Mouse (Mus musculus): ENCODE measurements at regions not wholly inside any gene's neighbourhood (a gene's known extent, or its start where the extent isn't known, plus 50 kb on each side); places are given as distances from the start of the nearest gene placed in this dataset.
A peak's percentile ranks its signal among the peaks of the same experiment; 100 is the strongest.
"Not testable (repeated sequence)": the region's sequence is repeated elsewhere in the genome, so short reads cannot be mapped to it uniquely, and the experiment has no call there.

GRCm38 (mm10) chr3:31508471-31508870 lies 198.3 kb upstream of the Slc7a14 start:
- intact Hi-C loops (cut with DNase I; ENCODE audit: low total_unique reads) = no loop called here
- DNase-seq = no peak

- no peak for DNase-seq
- intact Hi-C loops (cut with DNase I; ENCODE audit: low total_unique reads) = no loop called here
Measured at GRCm38 (mm10) chr3:31499201-31499968, 189.2 kb upstream of the Slc7a14 start.

- intact Hi-C loops (cut with DNase I; ENCODE audit: low total_unique reads) = no loop called here
- DNase-seq = no peak
Measured at GRCm38 (mm10) chr3:31495287-31495686, 185.1 kb upstream of the Slc7a14 start.

GRCm38 (mm10) chr3:31494706-31495105 lies 184.5 kb upstream of the Slc7a14 start:
- intact Hi-C loops (cut with DNase I; ENCODE audit: low total_unique reads) = no loop called here
- DNase-seq = no peak

GRCm38 (mm10) chr3:31491736-31492135 lies 181.6 kb upstream of the Slc7a14 start:
- intact Hi-C loops (cut with DNase I; ENCODE audit: low total_unique reads) = not testable (repeated sequence)

GRCm38 (mm10) chr3:31487596-31487995 lies 177.4 kb upstream of the Slc7a14 start:
- intact Hi-C loops (cut with DNase I; ENCODE audit: low total_unique reads) = no loop called here

More at GRCm38 (mm10) chr3:31491736-31492135, 181.6 kb upstream of the Slc7a14 start:
- not testable (repeated sequence) for DNase-seq

GRCm38 (mm10) chr3:31481964-31482363 lies 171.8 kb upstream of the Slc7a14 start:
- intact Hi-C loops (cut with DNase I; ENCODE audit: low total_unique reads) = no loop called here
- no peak for DNase-seq

More at GRCm38 (mm10) chr3:31487596-31487995, 177.4 kb upstream of the Slc7a14 start:
- DNase-seq = no peak

GRCm38 (mm10) chr3:31467882-31468281 lies 157.7 kb upstream of the Slc7a14 start:
- DNase-seq = no peak
- intact Hi-C loops (cut with DNase I; ENCODE audit: low total_unique reads) = no loop called here

- intact Hi-C loops (cut with DNase I; ENCODE audit: low total_unique reads) = no loop called here
- DNase-seq = no peak
Measured at GRCm38 (mm10) chr3:31464260-31464659, 154.1 kb upstream of the Slc7a14 start.

- DNase-seq = peak; percentile 14
- intact Hi-C loops (cut with DNase I; ENCODE audit: low total_unique reads) = loop anchor here (10.0 kb wide), 1 partner anchor 315 kb away; the partner anchor contains the start of gene Cldn11
Measured at GRCm38 (mm10) chr3:31459456-31459855, 149.3 kb upstream of the Slc7a14 start.

- intact Hi-C loops (cut with DNase I; ENCODE audit: low total_unique reads) = loop anchor here (10.0 kb wide), 1 partner anchor 313 kb away; the partner anchor contains the start of gene Cldn11
Measured at GRCm38 (mm10) chr3:31457938-31458337, 147.8 kb upstream of the Slc7a14 start.

GRCm38 (mm10) chr3:31455031-31455430 lies 144.9 kb upstream of the Slc7a14 start:
- intact Hi-C loops (cut with DNase I; ENCODE audit: low total_unique reads) = loop anchor here (10.0 kb wide), 1 partner anchor 310 kb away; the partner anchor contains the start of gene Cldn11
- DNase-seq = no peak

More at GRCm38 (mm10) chr3:31457938-31458337, 147.8 kb upstream of the Slc7a14 start:
- DNase-seq = no peak

GRCm38 (mm10) chr3:31444861-31445260 lies 134.7 kb upstream of the Slc7a14 start:
- DNase-seq = no peak
- intact Hi-C loops (cut with DNase I; ENCODE audit: low total_unique reads) = no loop called here

- intact Hi-C loops (cut with DNase I; ENCODE audit: low total_unique reads) = no loop called here
- DNase-seq = no peak
Measured at GRCm38 (mm10) chr3:31444311-31444710, 134.1 kb upstream of the Slc7a14 start.

- intact Hi-C loops (cut with DNase I; ENCODE audit: low total_unique reads) = no loop called here
- no peak for DNase-seq
Measured at GRCm38 (mm10) chr3:31443894-31444293, 133.7 kb upstream of the Slc7a14 start.

GRCm38 (mm10) chr3:31440282-31440681 lies 130.1 kb upstream of the Slc7a14 start:
- DNase-seq = no peak
- intact Hi-C loops (cut with DNase I; ENCODE audit: low total_unique reads) = no loop called here

GRCm38 (mm10) chr3:31437970-31438369 lies 127.8 kb upstream of the Slc7a14 start:
- DNase-seq = no peak
- intact Hi-C loops (cut with DNase I; ENCODE audit: low total_unique reads) = no loop called here

GRCm38 (mm10) chr3:31435204-31435963 lies 125.2 kb upstream of the Slc7a14 start:
- no peak for DNase-seq
- intact Hi-C loops (cut with DNase I; ENCODE audit: low total_unique reads) = no loop called here

- intact Hi-C loops (cut with DNase I; ENCODE audit: low total_unique reads) = no loop called here
- DNase-seq = no peak
Measured at GRCm38 (mm10) chr3:31433201-31433600, 123.0 kb upstream of the Slc7a14 start.

- DNase-seq = no peak
- intact Hi-C loops (cut with DNase I; ENCODE audit: low total_unique reads) = no loop called here
Measured at GRCm38 (mm10) chr3:31423517-31423916, 113.3 kb upstream of the Slc7a14 start.
